Mouse (Mus musculus) CH12.LX (cell line): ENCODE measurements around the gene Lpxn. TPM values are rescaled to one million over a fixed set of nuclear protein-coding genes. Genes with fewer than 3 reads are reported as not detected.

Experiments
- DNase-seq: peaks from one replicate; pipeline ENCODE4 v3.0.0-alpha.2; 2013; ENCODE audit errors: extremely low read depth
- H3K27ac ChIP-seq: 2 replicates; pipeline ENCODE4 v1.5.1; 2012; ENCODE audit warnings: low read depth, mild to moderate bottlenecking, control low read depth, moderate library complexity; ENCODE audit not compliant: insufficient read depth
- H3K27me3 ChIP-seq: replicated peaks from 2 replicates; pipeline ENCODE3; 2012; ENCODE audit warnings: inconsistent platforms
- H3K36me3 ChIP-seq, 2 experiments: replicated peaks in 1 of 2; 2 replicates each; pipeline versions ENCODE3 to v1.6.1; 2012; ENCODE audit warnings: inconsistent platforms in 1 of 2, low read length in 1 of 2, mild to moderate bottlenecking in 1 of 2, mixed read lengths in 1 of 2, moderate library complexity in 1 of 2; ENCODE audit not compliant: control insufficient read depth in 1 of 2, insufficient read depth in 1 of 2
- H3K4me1 ChIP-seq, 2 experiments: 2 replicates each; pipeline ENCODE4 v1.6.1; 2012; ENCODE audit warnings: inconsistent platforms in 1 of 2, moderate library complexity in 1 of 2; ENCODE audit not compliant: insufficient read depth in 2 of 2, control insufficient read depth in 1 of 2
- H3K4me2 ChIP-seq: 2 replicates; pipeline ENCODE4 v1.6.1; 2012; ENCODE audit warnings: low read depth, mild to moderate bottlenecking, control low read depth; ENCODE audit not compliant: poor library complexity, insufficient read depth, severe bottlenecking
- H3K4me3 ChIP-seq, 3 experiments: fragments of 150-350 bp in 1 of 3; sonication (generic) in 1 of 3; replicated peaks in 1 of 3; 2 replicates each; pipeline versions ENCODE3 to v1.5.1; 2011 to 2012; ENCODE audit warnings: low read depth in 2 of 3, low read length in 2 of 3, mild to moderate bottlenecking in 2 of 3, moderate library complexity in 2 of 3, control low read depth in 1 of 3, improper control_type of control experiment in 1 of 3, inconsistent platforms in 1 of 3, mixed read lengths in 1 of 3; ENCODE audit not compliant: poor library complexity in 1 of 3
- H3K79me2 ChIP-seq: replicated peaks from 2 replicates; pipeline ENCODE4 v1.6.1; 2012; ENCODE audit warnings: mild to moderate bottlenecking, moderate library complexity; ENCODE audit not compliant: control insufficient read depth, poor library complexity, insufficient read depth, severe bottlenecking; ENCODE audit errors: extremely low read depth
- H3K9ac ChIP-seq: 2 replicates; pipeline ENCODE4 v1.6.1; 2012; ENCODE audit warnings: low read depth, mild to moderate bottlenecking, control low read depth, moderate library complexity; ENCODE audit not compliant: insufficient read depth
- H3K9me3 ChIP-seq: replicated peaks from 2 replicates; pipeline ENCODE3; 2012; ENCODE audit warnings: low read length, inconsistent platforms, mixed read lengths
- BHLHE40 ChIP-seq: IDR thresholded peaks from 2 replicates; pipeline ENCODE4 v1.6.1; 2011; ENCODE audit warnings: mild to moderate bottlenecking, low read depth, low read length, improper control_type of control experiment
- CTCF ChIP-seq, 2 experiments: IDR thresholded peaks in 1 of 2; conservative IDR thresholded peaks in 1 of 2; 2 replicates each; pipeline ENCODE4 v1.5.1; 2011 to 2012; ENCODE audit warnings: low read depth in 2 of 2, low read length in 2 of 2, improper control_type of control experiment in 1 of 2, inconsistent platforms in 1 of 2, mild to moderate bottlenecking in 1 of 2, moderate library complexity in 1 of 2
- E2F4 ChIP-seq: IDR thresholded peaks from 2 replicates; pipeline ENCODE4 v1.6.1; 2011; ENCODE audit warnings: low read depth, low read length, improper control_type of control experiment; ENCODE audit not compliant: insufficient replicate concordance
- ELF1 ChIP-seq: IDR thresholded peaks from 2 replicates; pipeline ENCODE4 v1.6.1; 2014; ENCODE audit warnings: low read depth, mild to moderate bottlenecking, inconsistent platforms, low read length, improper control_type of control experiment
- ETS1 ChIP-seq: conservative IDR thresholded peaks from 2 replicates; pipeline ENCODE4 v1.6.1; 2012; ENCODE audit warnings: low read depth, mild to moderate bottlenecking, inconsistent platforms, low read length, improper control_type of control experiment, moderate library complexity
- IRF4 ChIP-seq: IDR thresholded peaks from 2 replicates; pipeline ENCODE4 v1.6.1; 2014; ENCODE audit warnings: low read depth, mild to moderate bottlenecking, inconsistent platforms, low read length, improper control_type of control experiment
- JUND ChIP-seq: conservative IDR thresholded peaks from 2 replicates; pipeline ENCODE4 v1.6.1; 2011; ENCODE audit warnings: low read depth, low read length, improper control_type of control experiment
- KAT2A ChIP-seq: IDR thresholded peaks from 2 replicates; pipeline ENCODE4 v1.6.1; 2012; ENCODE audit warnings: low read length, improper control_type of control experiment, inconsistent platforms; ENCODE audit not compliant: insufficient replicate concordance
- MAFK ChIP-seq: IDR thresholded peaks from 2 replicates; pipeline ENCODE4 v1.6.1; 2011; ENCODE audit warnings: low read length, improper control_type of control experiment; ENCODE audit not compliant: insufficient replicate concordance
- MAZ ChIP-seq: IDR thresholded peaks from 2 replicates; pipeline ENCODE4 v1.6.1; 2012; ENCODE audit warnings: low read depth, mild to moderate bottlenecking, inconsistent platforms, low read length, improper control_type of control experiment, moderate library complexity
- MXI1 ChIP-seq: IDR thresholded peaks from 2 replicates; pipeline ENCODE4 v1.6.1; 2011; ENCODE audit warnings: mild to moderate bottlenecking, low read depth, low read length, improper control_type of control experiment
- NELFE ChIP-seq: IDR thresholded peaks from 2 replicates; pipeline ENCODE4 v1.6.1; 2011; ENCODE audit warnings: low read depth, low read length, improper control_type of control experiment
- RAD21 ChIP-seq: IDR thresholded peaks from 2 replicates; pipeline ENCODE4 v1.6.1; 2011; ENCODE audit warnings: low read depth, mild to moderate bottlenecking, low read length, improper control_type of control experiment, moderate library complexity
- RCOR1 ChIP-seq: conservative IDR thresholded peaks from 2 replicates; pipeline ENCODE4 v1.6.1; 2012; ENCODE audit warnings: low read depth, mild to moderate bottlenecking, inconsistent platforms, low read length, improper control_type of control experiment
- SMC3 ChIP-seq: IDR thresholded peaks from 2 replicates; pipeline ENCODE4 v1.6.1; 2011; ENCODE audit warnings: low read depth, low read length, improper control_type of control experiment
- TBP ChIP-seq: conservative IDR thresholded peaks from 2 replicates; pipeline ENCODE4 v1.6.1; 2011; ENCODE audit warnings: low read depth, low read length, improper control_type of control experiment
- TCF12 ChIP-seq: IDR thresholded peaks from 2 replicates; pipeline ENCODE4 v1.6.1; 2014; ENCODE audit warnings: low read depth, mild to moderate bottlenecking, inconsistent platforms, low read length, improper control_type of control experiment
- UBTF ChIP-seq: IDR thresholded peaks from 2 replicates; pipeline ENCODE4 v1.6.1; 2012; ENCODE audit warnings: low read depth, mild to moderate bottlenecking, inconsistent platforms, low read length, improper control_type of control experiment, moderate library complexity
- USF2 ChIP-seq: conservative IDR thresholded peaks from 2 replicates; pipeline ENCODE4 v1.6.1; 2011; ENCODE audit warnings: low read depth, low read length, improper control_type of control experiment
- ZKSCAN1 ChIP-seq: IDR thresholded peaks from 2 replicates; pipeline ENCODE4 v1.6.1; 2012; ENCODE audit warnings: low read depth, inconsistent platforms, low read length, improper control_type of control experiment, borderline replicate concordance
- ZMIZ1 ChIP-seq: IDR thresholded peaks from 2 replicates; pipeline ENCODE4 v1.6.1; 2012; ENCODE audit warnings: low read depth, mild to moderate bottlenecking, inconsistent platforms, low read length, improper control_type of control experiment
- ZNF384 ChIP-seq: IDR thresholded peaks from 2 replicates; pipeline ENCODE4 v1.6.1; 2012; ENCODE audit warnings: low read depth, low read length, improper control_type of control experiment, inconsistent platforms
- dilution Hi-C: fragments of 300-500 bp; cut with MboI; formaldehyde crosslinking; loops from 2 replicates; pipeline ENCODE4 v1.14.3; 2020; ENCODE audit warnings: low sequenced_read_pairs; ENCODE audit not compliant: extremely low pct_unique_long_range_greater_than_20kb, extremely low pct_ligation_motif_present
- in situ Hi-C: fragments of 300-500 bp; cut with MboI; formaldehyde crosslinking; loops from 3 replicates; pipeline ENCODE4 v1.14.3; 2019; ENCODE audit warnings: low sequenced_read_pairs, low pct_ligation_motif_present, low pct_unique_long_range_greater_than_20kb, mixed read lengths
- polyA plus RNA-seq: library from polyadenylated mRNA; unstranded; fragments of >175 nt; gene quantifications from 2 replicates; pipeline ENCODE4 v1.2.1, GENCODE M21; 2012; ENCODE audit warnings: low read depth; ENCODE audit not compliant: insufficient read length
- total RNA-seq, 2 experiments: library from RNA; depleted of rRNA; stranded (reverse); fragments of 300-350 nt in 1 of 2; fragments of >200 nt in 1 of 2; gene quantifications; 2 replicates each; pipeline ENCODE4 v1.2.3; 2012 to 2014

Lpxn gene
- total and polyA plus RNA-seq, 3 experiments, result 39.2 to 140 (median 66.4) TPM

DNA sequence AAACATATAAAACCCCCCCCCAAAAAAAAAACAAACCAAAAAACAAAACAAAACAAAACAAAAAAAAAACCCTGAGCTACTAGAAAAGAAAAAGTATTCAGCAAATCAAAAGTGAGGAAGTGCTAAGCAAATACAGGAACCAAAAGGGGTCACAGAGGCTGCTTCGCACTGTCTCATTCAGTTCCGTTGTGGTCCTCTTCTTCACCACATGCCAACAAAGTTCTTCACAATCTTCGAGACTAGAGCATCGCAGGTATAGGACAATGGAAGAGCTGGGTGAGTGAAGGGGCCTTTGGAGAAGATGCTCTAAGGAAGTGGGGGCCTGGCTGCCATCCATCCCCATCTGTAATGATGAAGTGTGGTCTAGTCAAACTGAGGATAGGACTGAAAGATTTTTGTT is 2.4 kb downstream of the Lpxn start (continued):
- TF ChIP-seq USF2, result no peak
- TF ChIP-seq UBTF, result no peak
- TF ChIP-seq ZMIZ1, result no peak
- TF ChIP-seq ETS1, result no peak; the same call in 1 of the 2 replicates
- TF ChIP-seq MAZ, result no peak
- no peak for TF ChIP-seq KAT2A
- TF ChIP-seq TBP, result peak; percentile 79
- TF ChIP-seq TCF12, result peak; percentile 38; the same call in 1 of the 2 replicates
- TF ChIP-seq ELF1, result peak; percentile 66; the same call in 1 of the 2 replicates
- TF ChIP-seq E2F4, result no peak
- no peak for TF ChIP-seq RAD21
- no peak for TF ChIP-seq RCOR1
- peak; percentile 32; the same call in 1 of the 2 replicates for TF ChIP-seq BHLHE40
- TF ChIP-seq ZNF384, result peak; percentile 67; the same call in 1 of the 2 replicates
- TF ChIP-seq SMC3, result no peak
- TF ChIP-seq IRF4, result no peak
- 0 out of 2 replicates have a peak, but pooled peaks have one; percentile 11 for TF ChIP-seq NELFE
- no peak for TF ChIP-seq ZKSCAN1
- TF ChIP-seq MAFK, result no peak
- no peak for TF ChIP-seq CTCF (conservative IDR thresholded peaks at IDR 0.05 in 1 of 2, IDR thresholded peaks at IDR 0.05 in 1 of 2; ENCODE audit: low read depth in 2 of 2, low read length in 2 of 2)

DNA sequence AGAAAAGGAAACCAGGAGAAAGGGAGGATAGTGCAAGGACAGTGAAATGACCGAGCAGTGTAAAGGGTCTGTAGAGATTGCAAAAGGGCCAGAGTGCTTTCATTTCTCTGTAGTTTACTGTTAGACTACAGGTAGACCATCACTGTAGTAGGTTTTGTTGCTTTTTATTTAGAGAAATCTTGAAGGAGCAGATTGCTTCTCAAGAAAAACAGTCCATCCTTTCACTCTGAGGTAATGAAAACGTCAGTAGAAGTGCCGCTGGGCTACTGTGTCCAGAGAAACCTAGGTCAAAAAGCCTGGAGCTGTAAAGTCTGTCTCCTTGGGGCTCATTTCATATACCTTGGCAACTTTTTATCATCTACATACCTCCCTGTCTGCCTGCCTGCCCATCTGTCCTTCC is 3.1 kb downstream of the Lpxn start:
- dilution Hi-C loops (no loop called here), in situ Hi-C loops (no loop called here)
- Histone ChIP-seq H3K36me3 (peaks cover 0 to 4% of the 10 kb centered on the region in 2 experiments), H3K4me1 (peaks cover 0 to 7% of the 10 kb centered on the region in 2 experiments; a peak in 1 of 4 replicates), H3K9me3 (no peaks in the 10 kb centered on the region), H3K4me3 (peak overlapping the region; percentile 61 to 85 (median 82)), H3K79me2 (peaks cover 21% of the 10 kb centered on the region), H3K27me3 (no peaks in the 10 kb centered on the region), H3K9ac (peak overlapping the region; percentile 95), H3K4me2 (peak overlapping the region; percentile 76), H3K27ac (peak overlapping the region; percentile 95)
- TF ChIP-seq SMC3 (no peak), MXI1 (0 out of 2 replicates have a peak, but pooled peaks have one; percentile 11), MAFK (no peak), ZNF384 (no peak), TBP (0 out of 2 replicates have a peak, but pooled peaks have one; percentile 14), JUND (no peak)
- DNase-seq, result peak; percentile 19
